Mouse (Mus musculus): ENCODE data around the gene Lrmda. TPM values are rescaled to one million over a fixed set of nuclear protein-coding genes. Genes with fewer than 3 reads are reported as not detected.

Gene Lrmda
- polyA plus RNA-seq, 1 experiment from 2014 or later, result 0.80 TPM

DNA sequence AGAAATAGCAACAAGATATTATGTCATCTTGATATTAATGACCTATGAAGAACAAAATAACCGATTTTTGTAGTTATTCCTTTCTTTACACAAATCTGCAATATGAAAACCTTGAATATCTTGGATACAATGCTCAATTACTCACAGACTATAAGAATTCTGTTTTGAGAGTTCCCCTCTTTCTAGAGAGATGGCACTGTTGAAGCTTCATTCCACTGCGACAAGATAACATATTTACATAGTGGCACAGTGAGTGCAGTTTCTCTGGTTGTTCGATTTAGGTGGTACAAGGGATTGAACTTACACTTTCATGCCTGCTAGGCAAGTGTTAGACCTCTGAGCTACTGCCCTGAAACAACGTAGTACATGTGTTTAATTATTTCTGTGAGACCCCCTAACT lies 362.6 kb downstream of the Lrmda start:
- ATAC-seq, result no peak
- no peak overlapping the region for H3K27ac ChIP-seq (ENCODE audit: low read depth, low read length)
- H3K4me2 ChIP-seq (ENCODE audit: low read length), result no peak overlapping the region
- no peaks in the 10 kb centered on the region for H3K4me1 ChIP-seq (ENCODE audit: control insufficient read depth, insufficient read depth, low read depth, low read length)
- no peaks in the 10 kb centered on the region for H3K9me3 ChIP-seq (ENCODE audit: control insufficient read depth, low read length)
- no peaks in the 10 kb centered on the region for H3K36me3 ChIP-seq (ENCODE audit: control insufficient read depth, insufficient read depth, low read length)
- no peaks in the 10 kb centered on the region for H3K27me3 ChIP-seq (replicated peaks; ENCODE audit: control insufficient read depth, insufficient read depth, low read length)
- no peak overlapping the region for H3K4me3 ChIP-seq (ENCODE audit: low read length)
- 83% methylated on average over 4 of the region's 4 CpGs for WGBS
- no peak overlapping the region for H3K9ac ChIP-seq (ENCODE audit: low read depth, low read length)

GRCm38 (mm10) chr14:22393616-22394015 lies 374.1 kb downstream of the Lrmda start:
- WGBS, result 63% methylated on average over 10 of the region's 10 CpGs

GRCm38 (mm10) chr14:22402411-22402810 lies 382.9 kb downstream of the Lrmda start:
- no peak overlapping the region for H3K4me3 ChIP-seq (ENCODE audit: low read length)
- WGBS, result 39% methylated on average over 4 of the region's 4 CpGs
- H3K27ac ChIP-seq (ENCODE audit: low read depth, low read length), result no peak overlapping the region

More at GRCm38 (mm10) chr14:22393616-22394015, 374.1 kb downstream of the Lrmda start:
- H3K9me3 ChIP-seq (ENCODE audit: control insufficient read depth, low read length), result no peaks in the 10 kb centered on the region
- H3K4me3 ChIP-seq (ENCODE audit: low read length), result no peak overlapping the region
- H3K36me3 ChIP-seq (ENCODE audit: control insufficient read depth, insufficient read depth, low read length), result no peaks in the 10 kb centered on the region
- no peak overlapping the region for H3K27ac ChIP-seq (ENCODE audit: low read depth, low read length)
- no peaks in the 10 kb centered on the region for H3K27me3 ChIP-seq (replicated peaks; ENCODE audit: control insufficient read depth, insufficient read depth, low read length)
- no peak for ATAC-seq
- no peak overlapping the region for H3K4me2 ChIP-seq (ENCODE audit: low read length)
- H3K4me1 ChIP-seq (ENCODE audit: control insufficient read depth, insufficient read depth, low read depth, low read length), result no peaks in the 10 kb centered on the region
- no peak overlapping the region for H3K9ac ChIP-seq (ENCODE audit: low read depth, low read length)

DNA sequence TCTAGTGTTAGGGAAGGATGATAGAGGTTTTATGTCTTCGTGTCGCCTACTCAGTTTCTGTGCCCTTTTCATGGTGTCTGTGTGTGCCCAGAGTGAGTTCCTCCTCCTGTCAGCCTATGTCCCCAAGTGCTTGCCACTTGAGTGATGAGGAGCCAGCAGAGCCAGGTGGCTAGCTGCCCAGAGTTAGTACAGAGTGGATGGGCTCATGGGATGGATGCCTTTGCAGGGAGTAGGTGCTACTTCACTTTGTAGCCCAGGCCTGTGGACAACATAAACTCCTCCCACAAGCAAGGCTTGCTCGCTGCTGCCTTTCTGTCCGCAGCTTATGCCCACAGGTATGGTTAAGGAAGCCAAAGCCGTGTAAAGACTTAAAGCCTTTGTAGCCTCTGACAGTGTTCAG lies 387.1 kb downstream of the Lrmda start:
- H3K9ac ChIP-seq (ENCODE audit: low read depth, low read length), result no peak overlapping the region
- peaks cover 4% of the 10 kb centered on the region; the same call in 1 of the 2 replicates for H3K4me1 ChIP-seq (ENCODE audit: control insufficient read depth, insufficient read depth, low read depth, low read length)
- H3K4me3 ChIP-seq (ENCODE audit: low read length), result no peak overlapping the region
- no peaks in the 10 kb centered on the region for H3K36me3 ChIP-seq (ENCODE audit: control insufficient read depth, insufficient read depth, low read length)
- no peak overlapping the region for H3K4me2 ChIP-seq (ENCODE audit: low read length)
- H3K27me3 ChIP-seq (replicated peaks; ENCODE audit: control insufficient read depth, insufficient read depth, low read length), result no peaks in the 10 kb centered on the region
- no peak for ATAC-seq
- no peaks in the 10 kb centered on the region for H3K9me3 ChIP-seq (ENCODE audit: control insufficient read depth, low read length)
- 73% methylated on average over 5 of the region's 5 CpGs for WGBS
- H3K27ac ChIP-seq (ENCODE audit: low read depth, low read length), result no peak overlapping the region

More at GRCm38 (mm10) chr14:22402411-22402810, 382.9 kb downstream of the Lrmda start:
- Histone ChIP-seq H3K36me3 (ENCODE audit: control insufficient read depth, insufficient read depth, low read length) (no peaks in the 10 kb centered on the region), H3K9me3 (ENCODE audit: control insufficient read depth, low read length) (no peaks in the 10 kb centered on the region), H3K4me1 (ENCODE audit: control insufficient read depth, insufficient read depth, low read depth, low read length) (peaks cover 4% of the 10 kb centered on the region; the same call in 1 of the 2 replicates), H3K27me3 (replicated peaks; ENCODE audit: control insufficient read depth, insufficient read depth, low read length) (no peaks in the 10 kb centered on the region), H3K4me2 (ENCODE audit: low read length) (no peak overlapping the region), H3K9ac (ENCODE audit: low read depth, low read length) (no peak overlapping the region)
- ATAC-seq, result no peak

DNA sequence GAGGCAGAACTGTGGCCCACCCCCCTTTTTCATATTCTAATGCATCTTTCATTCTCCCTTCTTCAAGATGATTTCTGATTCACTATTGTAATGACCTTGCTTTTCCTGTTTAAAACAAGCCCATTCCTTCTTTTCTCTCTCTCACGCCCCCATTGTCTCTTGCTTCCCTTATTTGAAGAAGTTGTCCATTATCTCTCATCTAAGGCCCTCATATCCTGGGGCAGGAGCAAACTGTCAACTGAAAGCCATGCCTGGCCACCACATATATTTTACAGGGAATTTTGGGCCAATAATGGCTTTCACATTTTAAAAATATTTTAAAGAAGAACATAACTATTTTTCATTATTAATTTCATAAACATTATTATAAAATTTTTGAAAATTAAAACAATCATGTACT lies 391.3 kb downstream of the Lrmda start:
- H3K4me1 ChIP-seq (ENCODE audit: control insufficient read depth, insufficient read depth, low read depth, low read length), result peaks cover 4% of the 10 kb centered on the region; the same call in 1 of the 2 replicates
- H3K9me3 ChIP-seq (ENCODE audit: control insufficient read depth, low read length), result no peaks in the 10 kb centered on the region
- no peak overlapping the region for H3K4me2 ChIP-seq (ENCODE audit: low read length)
- no peak overlapping the region for H3K4me3 ChIP-seq (ENCODE audit: low read length)
- WGBS, result 79% methylated on average over 1 of the region's 1 CpGs
- no peak for ATAC-seq
- no peaks in the 10 kb centered on the region for H3K27me3 ChIP-seq (replicated peaks; ENCODE audit: control insufficient read depth, insufficient read depth, low read length)
- H3K36me3 ChIP-seq (ENCODE audit: control insufficient read depth, insufficient read depth, low read length), result no peaks in the 10 kb centered on the region
- H3K9ac ChIP-seq (ENCODE audit: low read depth, low read length), result no peak overlapping the region
- H3K27ac ChIP-seq (ENCODE audit: low read depth, low read length), result no peak overlapping the region

DNA sequence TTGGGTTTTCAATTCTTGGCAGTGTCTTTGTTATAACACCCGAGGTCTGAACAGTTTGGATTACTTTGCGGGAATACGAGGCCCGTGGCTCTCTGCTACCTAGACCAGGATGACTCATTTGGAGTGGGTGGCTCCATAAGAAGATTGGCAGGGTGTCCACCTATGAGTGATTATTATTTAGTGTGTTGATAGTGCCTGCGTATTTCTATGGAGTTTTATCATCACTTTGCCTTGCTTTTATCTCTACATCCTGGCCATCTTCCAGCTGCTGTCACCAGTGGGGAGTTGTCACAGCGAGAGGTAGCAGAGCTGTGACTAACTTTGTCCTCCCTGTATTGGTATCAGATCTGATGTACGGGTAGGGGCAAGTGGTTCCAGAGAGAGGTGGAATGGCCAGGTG lies 393.7 kb downstream of the Lrmda start:
- no peak overlapping the region for H3K9ac ChIP-seq (ENCODE audit: low read depth, low read length)
- no peak for ATAC-seq
- H3K4me3 ChIP-seq (ENCODE audit: low read length), result no peak overlapping the region
- H3K9me3 ChIP-seq (ENCODE audit: control insufficient read depth, low read length), result no peaks in the 10 kb centered on the region
- WGBS, result 80% methylated on average over 7 of the region's 7 CpGs
- no peaks in the 10 kb centered on the region for H3K4me1 ChIP-seq (ENCODE audit: control insufficient read depth, insufficient read depth, low read depth, low read length)
- no peak overlapping the region for H3K4me2 ChIP-seq (ENCODE audit: low read length)
- H3K27me3 ChIP-seq (replicated peaks; ENCODE audit: control insufficient read depth, insufficient read depth, low read length), result no peaks in the 10 kb centered on the region
- H3K36me3 ChIP-seq (ENCODE audit: control insufficient read depth, insufficient read depth, low read length), result no peaks in the 10 kb centered on the region
- H3K27ac ChIP-seq (ENCODE audit: low read depth, low read length), result no peak overlapping the region

GRCm38 (mm10) chr14:22417706-22418105 lies 398.2 kb downstream of the Lrmda start:
- no peak for ATAC-seq
- Histone ChIP-seq H3K9me3 (ENCODE audit: control insufficient read depth, low read length) (no peaks in the 10 kb centered on the region), H3K4me3 (ENCODE audit: low read length) (no peak overlapping the region), H3K27ac (ENCODE audit: low read depth, low read length) (no peak overlapping the region), H3K4me2 (ENCODE audit: low read length) (no peak overlapping the region), H3K27me3 (replicated peaks; ENCODE audit: control insufficient read depth, insufficient read depth, low read length) (no peaks in the 10 kb centered on the region), H3K9ac (ENCODE audit: low read depth, low read length) (no peak overlapping the region), H3K36me3 (ENCODE audit: control insufficient read depth, insufficient read depth, low read length) (no peaks in the 10 kb centered on the region), H3K4me1 (ENCODE audit: control insufficient read depth, insufficient read depth, low read depth, low read length) (no peaks in the 10 kb centered on the region)
- 87% methylated on average over 3 of the region's 3 CpGs for WGBS

GRCm38 (mm10) chr14:22421668-22422067 lies 402.2 kb downstream of the Lrmda start:
- no peak for ATAC-seq
- WGBS, result 83% methylated on average over 4 of the region's 4 CpGs
- H3K4me2 ChIP-seq (ENCODE audit: low read length), result no peak overlapping the region
- H3K4me1 ChIP-seq (ENCODE audit: control insufficient read depth, insufficient read depth, low read depth, low read length), result no peaks in the 10 kb centered on the region; the same call in 1 of the 2 replicates
- no peak overlapping the region for H3K9ac ChIP-seq (ENCODE audit: low read depth, low read length)
- no peak overlapping the region for H3K4me3 ChIP-seq (ENCODE audit: low read length)
- no peaks in the 10 kb centered on the region for H3K9me3 ChIP-seq (ENCODE audit: control insufficient read depth, low read length)
- H3K36me3 ChIP-seq (ENCODE audit: control insufficient read depth, insufficient read depth, low read length), result no peaks in the 10 kb centered on the region
- H3K27ac ChIP-seq (ENCODE audit: low read depth, low read length), result no peak overlapping the region
- H3K27me3 ChIP-seq (replicated peaks; ENCODE audit: control insufficient read depth, insufficient read depth, low read length), result no peaks in the 10 kb centered on the region

DNA sequence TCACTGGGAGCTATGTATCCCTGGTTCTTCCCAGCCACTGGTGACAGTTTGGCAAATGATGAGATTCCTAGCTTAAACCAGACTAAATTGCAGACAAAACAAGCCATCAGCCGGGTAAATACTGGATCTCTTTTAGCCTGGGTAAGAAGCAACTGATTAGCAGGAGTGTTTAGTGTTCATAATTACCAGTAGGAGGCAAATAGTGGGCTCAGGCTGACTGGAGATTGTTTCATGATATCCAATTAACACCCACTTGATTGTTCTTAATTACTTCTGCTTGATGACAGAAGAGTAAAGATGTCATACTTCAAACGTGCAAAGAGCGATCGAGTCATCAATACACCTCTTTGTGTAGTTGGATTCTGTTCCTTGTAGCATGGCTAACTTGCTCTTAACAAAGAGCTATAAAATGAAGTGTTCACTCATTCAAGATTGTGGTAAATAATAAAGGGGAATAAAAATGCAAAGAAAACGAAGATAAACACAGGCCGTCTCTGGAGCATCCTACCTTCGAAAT lies 405.6 kb downstream of the Lrmda start:
- 63% methylated on average over 7 of the region's 7 CpGs for WGBS
- Histone ChIP-seq H3K4me1 (ENCODE audit: control insufficient read depth, insufficient read depth, low read depth, low read length) (no peaks in the 10 kb centered on the region; the same call in 1 of the 2 replicates), H3K9me3 (ENCODE audit: control insufficient read depth, low read length) (no peaks in the 10 kb centered on the region), H3K4me3 (ENCODE audit: low read length) (no peak overlapping the region), H3K9ac (ENCODE audit: low read depth, low read length) (no peak overlapping the region), H3K27ac (ENCODE audit: low read depth, low read length) (no peak overlapping the region), H3K27me3 (replicated peaks; ENCODE audit: control insufficient read depth, insufficient read depth, low read length) (no peaks in the 10 kb centered on the region), H3K36me3 (ENCODE audit: control insufficient read depth, insufficient read depth, low read length) (no peaks in the 10 kb centered on the region), H3K4me2 (ENCODE audit: low read length) (no peak overlapping the region)
- no peak for ATAC-seq

DNA sequence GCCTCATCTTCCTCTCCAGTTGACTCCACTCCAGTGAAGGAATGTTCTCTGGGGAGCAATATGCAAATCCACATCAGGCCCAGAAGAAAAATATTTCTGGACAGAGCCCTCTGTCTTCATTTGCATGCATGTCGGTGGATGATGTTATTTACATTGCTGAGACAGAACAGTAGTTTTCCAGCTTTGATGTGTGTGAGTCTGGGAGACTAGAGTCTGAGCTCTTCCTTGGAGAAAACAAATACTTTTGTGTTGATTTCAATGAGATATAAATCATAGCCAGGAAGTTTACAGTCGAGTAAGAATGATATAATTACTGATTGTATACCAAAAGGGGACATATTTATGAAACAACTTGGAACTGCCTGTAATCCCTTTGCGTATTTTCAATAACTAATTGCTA lies 415.9 kb downstream of the Lrmda start:
- H3K9me3 ChIP-seq (ENCODE audit: control insufficient read depth, low read length), result no peaks in the 10 kb centered on the region
- H3K4me2 ChIP-seq (ENCODE audit: low read length), result no peak overlapping the region
- 67% methylated on average over 3 of the region's 3 CpGs for WGBS
- no peaks in the 10 kb centered on the region; the same call in none of the 2 replicates for H3K4me1 ChIP-seq (ENCODE audit: control insufficient read depth, insufficient read depth, low read depth, low read length)
- no peaks in the 10 kb centered on the region for H3K36me3 ChIP-seq (ENCODE audit: control insufficient read depth, insufficient read depth, low read length)
- H3K27me3 ChIP-seq (replicated peaks; ENCODE audit: control insufficient read depth, insufficient read depth, low read length), result no peaks in the 10 kb centered on the region
- no peak overlapping the region for H3K4me3 ChIP-seq (ENCODE audit: low read length)
- no peak overlapping the region for H3K27ac ChIP-seq (ENCODE audit: low read depth, low read length)
- no peak overlapping the region for H3K9ac ChIP-seq (ENCODE audit: low read depth, low read length)
- ATAC-seq, result no peak
